Mouse (Mus musculus) myocyte (in vitro differentiated cells): ENCODE measurements around the gene Cpa1. TPM values are rescaled to one million over a fixed set of nuclear protein-coding genes. Genes with fewer than 3 reads are reported as not detected.

Experiments
- H3K27me3 ChIP-seq: one replicate; pipeline ENCODE4 v1.6.1; 2011; ENCODE audit not compliant: control insufficient read depth, insufficient read depth, insufficient read length
- H3K36me3 ChIP-seq: one replicate; pipeline ENCODE4 v1.6.1; 2011; ENCODE audit not compliant: control insufficient read depth, insufficient read depth
- H3K4me2 ChIP-seq: one replicate; pipeline ENCODE4 v1.6.1; 2011; ENCODE audit warnings: low read depth, control low read depth
- H3K4me3 ChIP-seq: one replicate; pipeline ENCODE4 v1.5.1; 2011; ENCODE audit warnings: mild to moderate bottlenecking, control low read depth, moderate library complexity
- H3K79me2 ChIP-seq: one replicate; pipeline ENCODE4 v1.6.1; 2011; ENCODE audit not compliant: control insufficient read depth, insufficient read depth
- H3ac ChIP-seq: one replicate; pipeline ENCODE4 v1.6.1; 2011; ENCODE audit not compliant: control insufficient read depth, insufficient read length
- CEBPB ChIP-seq: IDR thresholded peaks from 2 replicates; pipeline ENCODE4 v1.6.1; 2011; ENCODE audit warnings: mild to moderate bottlenecking, moderate library complexity; ENCODE audit not compliant: poor library complexity, insufficient read depth, severe bottlenecking
- E2F4 ChIP-seq: IDR thresholded peaks from one replicate; pipeline ENCODE4 v1.6.1; 2011; ENCODE audit warnings: mild to moderate bottlenecking, control low read depth, moderate library complexity; ENCODE audit not compliant: insufficient read depth
- MAX ChIP-seq: IDR thresholded peaks from one replicate; pipeline ENCODE4 v1.6.1; 2011; ENCODE audit warnings: low read depth, mild to moderate bottlenecking, control low read depth
- MYOD1 ChIP-seq, 3 experiments: IDR thresholded peaks; one replicate each; pipeline ENCODE4 v1.6.1; 2011; ENCODE audit warnings: control low read depth in 2 of 3, low read depth in 2 of 3, mild to moderate bottlenecking in 2 of 3, moderate library complexity in 1 of 3; ENCODE audit not compliant: insufficient read length in 2 of 3, control insufficient read depth in 1 of 3
- MYOG ChIP-seq, 3 experiments: IDR thresholded peaks; one replicate each; pipeline ENCODE4 v1.6.1; 2011; ENCODE audit warnings: control low read depth in 2 of 3, low read depth in 2 of 3, mild to moderate bottlenecking in 2 of 3; ENCODE audit not compliant: insufficient read length in 2 of 3, control insufficient read depth in 1 of 3, insufficient read depth in 1 of 3
- POLR2A ChIP-seq: IDR thresholded peaks from one replicate; pipeline ENCODE4 v1.6.1; 2011; ENCODE audit warnings: low read depth, mild to moderate bottlenecking, control low read depth, moderate library complexity; ENCODE audit not compliant: insufficient read length
- POLR2AphosphoS2 ChIP-seq: IDR thresholded peaks from one replicate; pipeline ENCODE4 v1.6.1; 2011; ENCODE audit warnings: low read depth, control low read depth; ENCODE audit not compliant: insufficient read length
- REST ChIP-seq: IDR thresholded peaks from one replicate; pipeline ENCODE4 v1.6.1; 2011; ENCODE audit warnings: mild to moderate bottlenecking, control low read depth, moderate library complexity; ENCODE audit not compliant: insufficient read depth, insufficient read length
- SRF ChIP-seq: IDR thresholded peaks from one replicate; pipeline ENCODE4 v1.6.1; 2011; ENCODE audit warnings: low read depth; ENCODE audit not compliant: control insufficient read depth, insufficient read length
- TCF12 ChIP-seq: IDR thresholded peaks from one replicate; pipeline ENCODE4 v1.6.1; 2011; ENCODE audit warnings: mild to moderate bottlenecking, control low read depth; ENCODE audit not compliant: poor library complexity, insufficient read depth, severe bottlenecking
- TCF3 ChIP-seq: IDR thresholded peaks from one replicate; pipeline ENCODE4 v1.6.1; 2011; ENCODE audit warnings: low read depth, control low read depth; ENCODE audit not compliant: insufficient read length
- USF1 ChIP-seq: IDR thresholded peaks from one replicate; pipeline ENCODE4 v1.6.1; 2011; ENCODE audit warnings: low read depth, mild to moderate bottlenecking, control low read depth, moderate library complexity
- polyA plus RNA-seq: library from polyadenylated mRNA; unstranded; fragments of >200 nt; fragmentation: generic; extraction: Trizol; gene quantifications from one replicate; pipeline ENCODE4 v1.2.1, GENCODE M21; 2012; ENCODE audit warnings: missing spikeins

The Cpa1 gene
- polyA plus RNA-seq, 1 experiment: 0.29 TPM

DNA sequence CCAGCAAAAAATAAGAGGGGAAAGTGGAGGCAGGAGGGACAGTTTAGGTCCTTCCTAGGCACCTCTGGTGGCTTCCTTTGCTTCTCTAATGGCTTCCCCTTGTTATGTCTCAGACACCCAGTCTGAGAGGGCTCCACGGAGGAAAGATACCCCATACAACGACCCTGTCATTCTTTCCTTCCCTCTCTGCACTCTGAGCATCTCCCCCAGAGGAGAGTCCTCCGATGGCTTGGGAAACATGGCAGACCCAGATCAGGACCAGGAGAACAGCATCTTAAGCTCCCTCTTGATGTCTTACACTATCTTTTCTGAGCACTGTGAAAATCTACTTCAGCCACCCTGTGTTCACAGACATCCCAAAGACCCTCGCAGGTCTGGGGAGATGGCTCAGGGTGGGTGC, 23.3 kb upstream of the Cpa1 start:
- TF ChIP-seq E2F4 (no peak), SRF (no peak), USF1 (no peak), MAX (no peak), TCF3 (no peak), CEBPB (no peak), MYOG (IDR thresholded peaks at IDR 0.05; ENCODE audit: control insufficient read depth in 1 of 3, insufficient read depth in 1 of 3, insufficient read length in 2 of 3, low read depth in 2 of 3) (no peak), POLR2A (no peak), TCF12 (no peak), MYOD1 (IDR thresholded peaks at IDR 0.05; ENCODE audit: control insufficient read depth in 1 of 3, insufficient read length in 2 of 3, low read depth in 2 of 3) (no peak), REST (no peak), POLR2AphosphoS2 (no peak)
- Histone ChIP-seq H3ac (no peak overlapping the region), H3K4me2 (no peak overlapping the region), H3K27me3 (no peaks in the 10 kb centered on the region), H3K36me3 (no peaks in the 10 kb centered on the region), H3K4me3 (no peak overlapping the region), H3K79me2 (no peaks in the 10 kb centered on the region)

DNA sequence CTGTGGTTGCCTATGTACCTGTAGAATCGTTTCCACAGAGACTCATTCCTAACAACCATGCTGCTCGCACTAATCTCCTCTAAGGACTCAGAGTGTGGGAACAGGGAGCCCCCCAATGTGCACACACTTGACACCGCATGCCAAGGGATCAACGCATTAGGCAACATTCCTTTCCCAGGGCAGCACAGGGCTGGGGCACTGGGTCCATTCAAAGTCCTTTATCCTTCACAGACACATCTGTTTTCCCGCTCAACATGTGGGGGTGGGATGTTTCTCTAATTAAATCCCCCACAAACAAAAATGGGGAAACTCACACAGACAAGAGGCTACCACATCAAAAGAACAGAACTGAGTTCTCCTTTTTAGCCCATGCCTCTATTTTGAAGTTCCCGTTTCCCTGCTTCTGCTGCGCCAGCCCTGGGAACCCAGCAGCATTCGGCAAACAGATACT, 22.5 kb upstream of the Cpa1 start:
- no peaks in the 10 kb centered on the region for H3K27me3 ChIP-seq
- no peak overlapping the region for H3K4me2 ChIP-seq
- H3K4me3 ChIP-seq: no peak overlapping the region
- H3ac ChIP-seq: no peak overlapping the region
- no peaks in the 10 kb centered on the region for H3K79me2 ChIP-seq
- TF ChIP-seq SRF (no peak), REST (no peak), TCF3 (no peak), TCF12 (no peak), MYOG (IDR thresholded peaks at IDR 0.05; ENCODE audit: control insufficient read depth in 1 of 3, insufficient read depth in 1 of 3, insufficient read length in 2 of 3, low read depth in 2 of 3) (no peak), POLR2A (no peak), MYOD1 (IDR thresholded peaks at IDR 0.05; ENCODE audit: control insufficient read depth in 1 of 3, insufficient read length in 2 of 3, low read depth in 2 of 3) (no peak), CEBPB (no peak), MAX (no peak), E2F4 (no peak), POLR2AphosphoS2 (no peak)
- H3K36me3 ChIP-seq: no peaks in the 10 kb centered on the region

DNA sequence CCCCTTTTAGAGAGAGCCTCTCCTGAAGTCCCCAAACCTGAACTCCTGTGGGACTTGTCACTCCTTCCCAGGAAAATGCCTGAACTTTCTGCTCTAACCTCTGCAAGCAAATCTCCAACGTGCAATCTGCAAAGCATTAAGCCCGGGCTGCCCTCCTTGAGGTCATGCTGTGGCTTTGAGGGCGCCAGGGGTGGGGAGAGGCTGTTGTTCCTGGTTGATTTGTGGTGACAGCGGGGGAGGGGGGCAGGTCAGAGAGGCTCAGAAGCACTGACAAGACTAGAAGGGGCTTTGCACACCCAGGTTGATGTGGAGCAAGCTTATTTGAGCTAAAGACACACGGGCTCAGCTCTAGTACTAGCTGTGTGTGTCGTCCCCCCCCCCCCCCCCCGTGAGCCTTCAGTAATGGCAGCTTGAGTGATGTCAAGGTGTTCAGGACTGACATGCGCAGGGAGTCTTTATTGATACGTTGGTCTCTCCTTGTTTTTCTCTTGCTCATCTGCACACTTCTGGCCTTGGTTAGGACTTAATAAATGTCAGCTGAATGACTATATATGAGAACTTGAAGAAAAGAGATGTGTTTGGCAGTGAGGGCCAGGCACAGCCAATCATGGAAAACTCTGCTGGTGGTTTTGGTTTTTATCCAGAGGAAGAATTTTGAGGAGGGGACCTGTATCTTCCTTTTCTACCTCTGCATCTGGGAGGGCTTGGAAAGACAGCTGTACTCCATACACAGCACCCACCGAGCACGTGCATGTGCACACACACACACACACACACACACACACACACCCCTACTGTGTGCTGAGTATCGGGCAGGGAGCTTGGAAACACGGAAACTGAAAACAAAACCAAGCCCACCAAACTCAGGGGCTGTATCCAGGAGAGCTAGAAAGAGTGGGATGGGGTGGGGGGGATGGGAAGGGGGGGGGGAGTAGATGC, 21.7 kb upstream of the Cpa1 start:
- H3K4me3 ChIP-seq: no peak overlapping the region
- TF ChIP-seq MYOG (IDR thresholded peaks at IDR 0.05; ENCODE audit: control insufficient read depth in 1 of 3, insufficient read depth in 1 of 3, insufficient read length in 2 of 3, low read depth in 2 of 3) (peak in 1 of 3 experiments; percentile 40), REST (no peak), SRF (no peak), MYOD1 (IDR thresholded peaks at IDR 0.05; ENCODE audit: control insufficient read depth in 1 of 3, insufficient read length in 2 of 3, low read depth in 2 of 3) (no peak), POLR2AphosphoS2 (no peak)
- peak overlapping the region; percentile 13 for H3K4me2 ChIP-seq
- H3K79me2 ChIP-seq: no peaks in the 10 kb centered on the region
- no peaks in the 10 kb centered on the region for H3K27me3 ChIP-seq
- H3ac ChIP-seq: no peak overlapping the region
- H3K36me3 ChIP-seq: no peaks in the 10 kb centered on the region

DNA sequence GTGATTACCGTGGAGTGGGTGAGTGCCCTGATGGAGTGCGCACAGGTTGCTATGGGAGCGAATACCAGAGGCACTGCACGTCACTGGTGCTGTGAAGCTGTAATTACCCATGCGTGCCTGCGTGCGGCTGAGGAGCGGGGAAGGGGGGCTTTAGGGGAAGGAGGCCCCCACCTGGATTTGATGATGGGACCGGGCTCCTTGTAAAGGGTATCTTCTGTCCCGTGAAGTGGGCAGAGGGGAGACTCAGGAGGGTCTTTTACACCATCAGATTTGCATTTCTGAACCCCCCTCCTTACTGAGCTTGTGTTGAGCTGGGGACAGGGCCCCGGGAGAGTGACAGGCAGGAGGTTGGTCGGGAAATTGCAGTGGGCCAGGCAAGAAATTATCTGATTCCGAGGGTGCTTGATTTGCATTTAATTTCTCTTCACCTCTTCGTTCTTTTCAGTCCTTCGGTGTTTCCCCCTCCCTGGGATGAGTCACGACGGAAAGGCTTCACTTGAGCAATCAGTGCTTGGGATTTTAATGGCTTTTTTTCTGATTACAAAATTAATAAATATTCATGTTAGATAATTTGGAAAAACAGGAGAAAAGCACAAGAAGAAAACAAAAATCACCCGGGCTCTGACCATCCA, 20.9 kb upstream of the Cpa1 start:
- Histone ChIP-seq H3K36me3 (no peaks in the 10 kb centered on the region), H3K4me3 (no peak overlapping the region), H3ac (no peak overlapping the region), H3K4me2 (no peak overlapping the region), H3K27me3 (no peaks in the 10 kb centered on the region), H3K79me2 (no peaks in the 10 kb centered on the region)
- TF ChIP-seq TCF3: no peak
- TF ChIP-seq SRF: no peak
- TF ChIP-seq POLR2AphosphoS2: no peak
- no peak for TF ChIP-seq TCF12
- TF ChIP-seq MAX: no peak
- TF ChIP-seq MYOD1 (IDR thresholded peaks at IDR 0.05; ENCODE audit: control insufficient read depth in 1 of 3, insufficient read length in 2 of 3, low read depth in 2 of 3): no peak
